Mouse (Mus musculus) stomach, embryonic 16.5 days (tissue): ENCODE data around the gene Arhgap42. TPM values are rescaled to one million over a fixed set of nuclear protein-coding genes. Genes with fewer than 3 reads are reported as not detected.

Experiments used
- ATAC-seq: fragments of 200-750 bp; cut with Nextera tagmentation; 2 replicates; pipeline ENCODE4 v1.8.0; 2017; ENCODE audit warnings: moderate number of reproducible peaks, moderate TSS enrichment; ENCODE audit not compliant: insufficient read depth, low FRiP score
- H3K27ac ChIP-seq: fragments of 300-500 bp; sonication (generic); 2 replicates; pipeline ENCODE4 v1.5.1; 2014; ENCODE audit warnings: low read length
- H3K27me3 ChIP-seq: fragments of 300-500 bp; sonication (generic); 2 replicates; pipeline ENCODE4 v1.6.1; 2014; ENCODE audit warnings: low read length, control low read depth, mixed read lengths; ENCODE audit not compliant: control insufficient read depth, insufficient read depth
- H3K36me3 ChIP-seq: fragments of 300-500 bp; sonication (generic); 2 replicates; pipeline ENCODE4 v1.6.1; 2014; ENCODE audit warnings: low read length; ENCODE audit not compliant: control insufficient read depth, insufficient read depth
- H3K4me1 ChIP-seq: fragments of 300-500 bp; sonication (generic); 2 replicates; pipeline ENCODE4 v1.6.1; 2014; ENCODE audit warnings: low read length, control low read depth, mixed read lengths; ENCODE audit not compliant: control insufficient read depth, insufficient read depth
- H3K4me2 ChIP-seq: fragments of 300-500 bp; sonication (generic); 2 replicates; pipeline ENCODE4 v1.6.1; 2014; ENCODE audit warnings: low read depth, low read length, mixed read lengths
- H3K4me3 ChIP-seq: fragments of 300-500 bp; sonication (generic); replicated peaks from 2 replicates; pipeline ENCODE4 v1.5.1; 2014; ENCODE audit warnings: mild to moderate bottlenecking, low read length
- H3K9ac ChIP-seq: fragments of 300-500 bp; sonication (generic); 2 replicates; pipeline ENCODE4 v1.6.1; 2014; ENCODE audit warnings: low read length
- H3K9me3 ChIP-seq: fragments of 300-500 bp; sonication (generic); replicated peaks from 2 replicates; pipeline ENCODE4 v1.6.1; 2016; ENCODE audit warnings: low read length, control low read depth; ENCODE audit not compliant: control insufficient read depth
- WGBS: fragments of 180-500 bp; shearing (Covaris S2); extraction: QIAGEN DNeasy Blood & Tissue Kit; methylation state at CpG from one replicate; pipeline ENCODE4 v1.1.7; 2014; 5-methylcytosine and 5-hydroxymethylcytosine counted together
- polyA plus RNA-seq: library from polyadenylated mRNA; unstranded; fragments of >200 nt; fragmentation: Nextera tagmentation; extraction: Ambion mirVana; gene quantifications from 2 replicates; pipeline ENCODE4 v1.2.1, GENCODE M21; 2015

Gene Arhgap42
- polyA plus RNA-seq, 1 experiment from 2014 or later: 27.2 TPM

- H3K27ac ChIP-seq: no peak overlapping the region
- H3K36me3 ChIP-seq: no peaks in the 10 kb centered on the region
- no peak overlapping the region for H3K9ac ChIP-seq
- no peak overlapping the region for H3K4me2 ChIP-seq
- 98% methylated on average over 2 of the region's 2 CpGs for WGBS
- no peaks in the 10 kb centered on the region for H3K9me3 ChIP-seq
- H3K27me3 ChIP-seq: no peaks in the 10 kb centered on the region
- no peak overlapping the region for H3K4me3 ChIP-seq
- H3K4me1 ChIP-seq: no peaks in the 10 kb centered on the region
- no peak for ATAC-seq
These were observed 136.8 kb downstream of the Arhgap42 start for GRCm38 (mm10) chr9:9102158-9102514.

GRCm38 (mm10) chr9:9101482-9102157 is 137.3 kb downstream of the Arhgap42 start:
- no peak overlapping the region for H3K9ac ChIP-seq

DNA sequence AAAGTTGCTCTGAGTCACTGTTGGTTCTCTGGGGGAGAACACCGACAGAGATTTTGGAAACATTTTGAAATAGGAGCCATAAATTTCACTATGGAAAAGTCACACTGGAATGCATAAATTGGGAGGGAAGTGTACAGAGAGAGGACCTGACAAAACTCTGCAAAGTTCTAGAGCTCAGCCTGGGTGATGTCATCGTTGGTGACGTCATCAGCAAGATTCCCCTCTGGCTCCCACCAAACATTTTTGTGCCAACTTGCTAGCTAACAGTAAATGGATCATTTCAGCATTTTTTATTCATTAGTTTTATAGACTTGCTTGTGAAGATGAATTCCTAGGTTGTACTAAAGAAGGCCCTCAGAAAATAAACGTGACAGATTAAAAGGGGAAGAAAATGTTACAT is 137.8 kb downstream of the Arhgap42 start:
- 62% methylated on average over 4 of the region's 4 CpGs for WGBS
- no peaks in the 10 kb centered on the region for H3K9me3 ChIP-seq
- H3K27me3 ChIP-seq: no peaks in the 10 kb centered on the region
- H3K9ac ChIP-seq: no peak overlapping the region
- H3K4me1 ChIP-seq: no peaks in the 10 kb centered on the region
- no peak for ATAC-seq
- no peak overlapping the region for H3K4me3 ChIP-seq
- no peak overlapping the region for H3K27ac ChIP-seq
- H3K4me2 ChIP-seq: no peak overlapping the region
- H3K36me3 ChIP-seq: no peaks in the 10 kb centered on the region

More at GRCm38 (mm10) chr9:9101482-9102157, 137.3 kb downstream of the Arhgap42 start:
- no peaks in the 10 kb centered on the region for H3K27me3 ChIP-seq
- WGBS: 86% methylated on average over 12 of the region's 12 CpGs
- H3K4me2 ChIP-seq: no peak overlapping the region
- no peaks in the 10 kb centered on the region for H3K36me3 ChIP-seq
- H3K4me1 ChIP-seq: no peaks in the 10 kb centered on the region
- H3K9me3 ChIP-seq: no peaks in the 10 kb centered on the region
- no peak overlapping the region for H3K4me3 ChIP-seq
- ATAC-seq: no peak
- H3K27ac ChIP-seq: no peak overlapping the region

DNA sequence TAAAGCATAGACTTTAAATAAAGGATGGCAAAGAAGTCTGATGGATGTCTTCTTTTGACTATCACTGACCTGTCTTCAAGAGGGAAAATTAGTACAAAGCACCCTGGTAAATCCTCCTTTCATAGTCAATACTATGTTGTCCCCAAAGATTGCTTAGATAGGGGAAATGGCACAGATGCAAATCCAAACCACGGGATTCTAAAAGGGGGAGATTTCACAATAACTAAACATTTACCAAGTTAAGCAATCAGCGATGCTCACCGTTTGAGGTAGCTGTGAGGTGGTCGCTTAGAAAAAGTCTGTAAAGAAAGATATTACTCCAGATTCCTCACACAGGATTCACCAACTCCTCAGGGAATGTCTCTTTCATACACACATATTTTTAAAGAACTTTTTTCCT is 141.1 kb downstream of the Arhgap42 start:
- no peak overlapping the region for H3K27ac ChIP-seq
- no peaks in the 10 kb centered on the region for H3K27me3 ChIP-seq
- no peaks in the 10 kb centered on the region for H3K4me1 ChIP-seq
- no peaks in the 10 kb centered on the region for H3K36me3 ChIP-seq
- H3K4me2 ChIP-seq: no peak overlapping the region
- no peak overlapping the region for H3K4me3 ChIP-seq
- WGBS: 80% methylated on average over 4 of the region's 4 CpGs
- ATAC-seq: no peak
- H3K9me3 ChIP-seq: no peaks in the 10 kb centered on the region
- no peak overlapping the region for H3K9ac ChIP-seq

- 79% methylated on average over 1 of the region's 1 CpGs for whole genome bisulfite sequencing
- no peak overlapping the region for H3K27ac ChIP-seq
- H3K27me3 ChIP-seq: no peaks in the 10 kb centered on the region
- H3K4me2 ChIP-seq: no peak overlapping the region
- ATAC-seq: no peak
- no peaks in the 10 kb centered on the region for H3K36me3 ChIP-seq
- no peak overlapping the region for H3K9ac ChIP-seq
- H3K4me3 ChIP-seq: no peak overlapping the region
- no peaks in the 10 kb centered on the region for H3K4me1 ChIP-seq
- no peaks in the 10 kb centered on the region for H3K9me3 ChIP-seq
These were observed 142.1 kb downstream of the Arhgap42 start for GRCm38 (mm10) chr9:9096761-9097160.

DNA sequence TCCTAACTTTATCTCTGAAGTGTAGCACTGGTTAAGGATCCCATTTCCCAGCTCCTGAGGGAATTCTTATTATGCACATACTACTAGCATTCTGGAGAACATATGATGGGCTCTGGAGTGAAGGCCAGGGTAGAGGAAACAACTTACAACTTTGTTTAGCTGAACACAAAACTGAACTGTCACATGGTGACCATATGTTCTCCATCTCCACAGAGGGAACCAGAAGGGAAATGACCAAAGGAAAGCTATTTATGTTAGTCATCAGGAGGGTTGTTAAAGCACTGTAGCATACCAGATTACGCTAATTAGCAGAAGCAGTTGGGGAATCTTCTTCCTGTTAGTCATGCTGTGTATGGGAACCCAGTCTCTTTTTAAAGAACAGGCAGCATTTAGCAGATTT is 145.8 kb downstream of the Arhgap42 start:
- Histone ChIP-seq H3K9me3 (no peaks in the 10 kb centered on the region), H3K27me3 (no peaks in the 10 kb centered on the region), H3K27ac (no peak overlapping the region), H3K4me2 (no peak overlapping the region), H3K36me3 (no peaks in the 10 kb centered on the region), H3K4me1 (no peaks in the 10 kb centered on the region), H3K4me3 (no peak overlapping the region), H3K9ac (no peak overlapping the region)
- WGBS: 52% methylated on average over 1 of the region's 1 CpGs
- ATAC-seq: no peak

GRCm38 (mm10) chr9:9083441-9083840 is 155.5 kb downstream of the Arhgap42 start:
- 68% methylated on average over 2 of the region's 2 CpGs for WGBS
- Histone ChIP-seq H3K36me3 (no peaks in the 10 kb centered on the region), H3K9me3 (no peaks in the 10 kb centered on the region), H3K4me2 (no peak overlapping the region), H3K27ac (no peak overlapping the region), H3K4me3 (no peak overlapping the region), H3K27me3 (no peaks in the 10 kb centered on the region), H3K9ac (no peak overlapping the region), H3K4me1 (no peaks in the 10 kb centered on the region)
- ATAC-seq: no peak

- Histone ChIP-seq H3K9ac (no peak overlapping the region), H3K27me3 (no peaks in the 10 kb centered on the region), H3K9me3 (no peaks in the 10 kb centered on the region), H3K4me1 (no peaks in the 10 kb centered on the region), H3K4me2 (no peak overlapping the region), H3K36me3 (peaks cover 6% of the 10 kb centered on the region; the same call in 1 of the 2 replicates), H3K4me3 (no peak overlapping the region), H3K27ac (no peak overlapping the region)
- no peak for ATAC-seq
These were observed 186.0 kb downstream of the Arhgap42 start for GRCm38 (mm10) chr9:9052920-9053319.

DNA sequence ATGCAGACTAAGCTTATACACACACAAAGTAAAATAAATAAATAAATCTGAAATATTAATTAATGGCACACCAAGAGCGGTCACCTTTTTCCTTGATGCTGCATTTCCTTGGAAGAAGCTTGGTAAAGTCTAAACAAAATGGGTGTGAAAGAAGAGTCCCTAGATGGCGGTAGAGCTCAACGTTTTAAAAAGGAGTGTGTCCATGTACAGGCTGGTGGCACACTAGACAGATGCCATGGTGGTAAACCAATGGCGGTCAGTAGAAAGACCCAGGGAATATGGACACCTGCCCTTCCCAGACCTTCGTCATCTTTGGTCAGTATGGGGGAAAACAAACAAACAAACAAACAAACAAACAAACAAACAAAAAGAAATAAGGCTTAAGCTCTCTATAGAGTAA is 187.7 kb downstream of the Arhgap42 start:
- no peaks in the 10 kb centered on the region for H3K4me1 ChIP-seq
- H3K9me3 ChIP-seq: no peaks in the 10 kb centered on the region
- H3K36me3 ChIP-seq: peaks cover 3% of the 10 kb centered on the region; the same call in 1 of the 2 replicates
- no peaks in the 10 kb centered on the region for H3K27me3 ChIP-seq
- 51% methylated on average over 5 of the region's 5 CpGs for WGBS
- H3K4me3 ChIP-seq: no peak overlapping the region
- no peak for ATAC-seq
- H3K4me2 ChIP-seq: no peak overlapping the region
- no peak overlapping the region for H3K27ac ChIP-seq
- no peak overlapping the region for H3K9ac ChIP-seq
